Mouse (Mus musculus) liver, postnatal 0 days (tissue): ENCODE data around the gene Tmem176b.

Experiments used
- CTCF ChIP-seq: sonication (generic); IDR thresholded peaks from 2 replicates; pipeline ENCODE4 v1.5.1; 2016; ENCODE audit warnings: antibody characterized with exemption, low read depth
- EP300 ChIP-seq: IDR thresholded peaks from 2 replicates; pipeline ENCODE4 v1.6.1; 2016; ENCODE audit warnings: antibody characterized with exemption, low read depth, mild to moderate bottlenecking

DNA sequence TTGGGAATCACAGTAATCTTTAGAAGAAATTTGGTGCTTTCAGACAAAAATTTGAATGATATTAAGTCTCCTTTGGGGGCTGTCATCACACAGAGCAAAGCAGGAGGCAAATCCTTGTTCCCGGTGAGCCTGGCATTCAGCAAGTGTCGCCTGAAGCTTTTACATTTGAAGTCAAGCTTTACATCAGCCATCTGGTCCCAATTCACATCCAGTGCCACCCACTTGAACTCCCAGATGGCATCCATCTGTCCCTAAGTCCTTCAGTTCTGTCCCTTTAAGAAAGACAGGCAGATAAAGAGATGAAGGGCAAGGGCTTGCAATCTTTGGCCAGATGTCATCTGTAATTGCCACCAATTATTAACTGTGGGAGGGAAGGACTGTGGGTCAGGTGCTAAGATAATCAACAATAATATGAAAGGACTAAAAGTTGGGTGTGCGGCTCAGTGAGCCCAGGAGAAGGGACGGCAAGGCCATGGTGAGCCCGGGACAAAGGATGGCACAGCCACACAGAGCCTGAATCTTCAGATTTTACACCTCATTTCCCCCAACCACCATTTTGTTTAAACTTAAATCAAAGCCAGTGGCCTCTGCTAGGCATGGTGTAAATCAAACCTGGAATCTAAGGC is 35.3 kb upstream of the Tmem176b start:
- TF ChIP-seq CTCF (no peak), EP300 (no peak)
